Comparison of ENCODE assay signal across 23 mouse cellular contexts in the genomic region with DNA sequence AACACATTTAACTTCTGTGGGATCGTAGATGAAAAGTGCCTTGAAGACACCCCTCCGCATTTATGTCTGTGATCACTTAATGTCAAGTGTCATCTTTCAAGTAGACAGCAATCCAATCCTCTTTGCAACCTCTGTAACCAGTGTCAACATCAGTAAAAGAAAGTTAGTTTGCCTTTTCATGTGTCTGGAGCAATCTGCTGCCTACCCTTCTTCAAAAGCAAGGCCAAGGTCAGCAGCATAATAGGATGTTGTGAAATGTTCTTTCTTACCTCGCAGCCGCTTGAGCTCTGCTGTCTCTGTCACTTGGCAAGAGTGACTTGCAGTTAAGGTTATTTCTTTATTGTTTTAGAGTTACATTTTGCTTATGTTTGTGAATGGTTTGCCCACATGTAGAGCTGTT.
"Had no signal": no experiment of that assay in that cellular context is flagged by ENCODE, and none has a peak within 500 bp of the region (broad histone marks: within the 10 kb centered on the region; RNA-seq: fewer than 3 reads in every experiment).

No protein-coding gene starts in this region.

- H3K36me3 ChIP-seq: heart, embryonic 13.5 days; heart, embryonic 15.5 days; hindbrain, embryonic 13.5 days; hindbrain, embryonic 15.5 days; intestine, embryonic 15.5 days; limb, embryonic 13.5 days; limb, embryonic 15.5 days; liver, embryonic 12.5 days had no signal

- H3K9ac ChIP-seq: heart, embryonic 13.5 days; heart, embryonic 15.5 days; hindbrain, embryonic 13.5 days; hindbrain, embryonic 15.5 days; intestine, embryonic 15.5 days; limb, embryonic 13.5 days; limb, embryonic 15.5 days; liver, embryonic 12.5 days had no signal

- H3K27ac ChIP-seq: heart, adult 2 months; heart, embryonic 13.5 days; heart, embryonic 15.5 days; hindbrain, embryonic 13.5 days; hindbrain, embryonic 15.5 days; intestine, embryonic 15.5 days; layer of hippocampus, adult 2 months; limb, embryonic 13.5 days; limb, embryonic 15.5 days; liver, embryonic 12.5 days had no signal

- ATAC-seq: inflammation-experienced regulatory T-cells, adult 6 months; intestine, embryonic 15.5 days; intestine, postnatal 0 days; liver, embryonic 12.5 days had no signal

- H3K4me3 ChIP-seq: heart, adult 2 months; heart, embryonic 13.5 days; heart, embryonic 15.5 days; hindbrain, embryonic 13.5 days; hindbrain, embryonic 15.5 days; intestine, embryonic 15.5 days; layer of hippocampus, adult 2 months; limb, embryonic 13.5 days; limb, embryonic 15.5 days; liver, embryonic 12.5 days had no signal

- H3K4me1 ChIP-seq: heart, embryonic 13.5 days; heart, embryonic 15.5 days; hindbrain, embryonic 13.5 days; hindbrain, embryonic 15.5 days; intestine, embryonic 15.5 days; limb, embryonic 13.5 days; limb, embryonic 15.5 days had no signal

- H3K9me3 ChIP-seq: heart, embryonic 13.5 days; heart, embryonic 15.5 days; hindbrain, embryonic 13.5 days; hindbrain, embryonic 15.5 days; intestine, embryonic 15.5 days; limb, embryonic 13.5 days; limb, embryonic 15.5 days; liver, embryonic 12.5 days had no signal

- H3K27me3 ChIP-seq: heart, embryonic 13.5 days; heart, embryonic 15.5 days; hindbrain, embryonic 13.5 days; hindbrain, embryonic 15.5 days; intestine, embryonic 15.5 days; limb, embryonic 15.5 days; liver, embryonic 12.5 days had no signal

- DNase-seq: gastrocnemius, postnatal 14 days; heart, adult 11 months; heart, adult 2 months; heart, postnatal 14 days; heart, postnatal 36 days; kidney, adult 18-20 months; kidney, adult 8-10 months; kidney, postnatal 10 days; kidney, postnatal 25 days; kidney, postnatal 4 days; left cerebral cortex, postnatal 4 days had no signal

- H3K4me2 ChIP-seq: heart, embryonic 11.5 days; heart, embryonic 13.5 days; heart, embryonic 15.5 days; hindbrain, embryonic 13.5 days; hindbrain, embryonic 15.5 days; intestine, embryonic 15.5 days; limb, embryonic 13.5 days; limb, embryonic 15.5 days; liver, embryonic 12.5 days had no signal
